Mouse (Mus musculus) stomach, postnatal 0 days (tissue): ENCODE data around the gene Sae1. TPM values are rescaled to one million over a fixed set of nuclear protein-coding genes. Genes with fewer than 3 reads are reported as not detected.

Experiments used
- ATAC-seq: fragments of 200-750 bp; cut with Nextera tagmentation; 2 replicates; pipeline ENCODE4 v1.8.0; 2017; ENCODE audit not compliant: low FRiP score, low TSS enrichment
- DNase-seq: peaks from one replicate; pipeline ENCODE4 v3.0.0-alpha.2; 2016; ENCODE audit warnings: low spot score
- H3K27ac ChIP-seq: fragments of 300-500 bp; sonication (generic); replicated peaks from 2 replicates; pipeline ENCODE4 v1.5.1; 2014; ENCODE audit warnings: mild to moderate bottlenecking, control low read depth
- H3K27me3 ChIP-seq: fragments of 300-500 bp; sonication (generic); 2 replicates; pipeline ENCODE4 v1.6.1; 2014; ENCODE audit warnings: low read length; ENCODE audit not compliant: control insufficient read depth, insufficient read depth
- H3K36me3 ChIP-seq: fragments of 300-500 bp; sonication (generic); 2 replicates; pipeline ENCODE4 v1.6.1; 2014; ENCODE audit warnings: low read length, mixed read lengths; ENCODE audit not compliant: control insufficient read depth, insufficient read depth
- H3K4me1 ChIP-seq: fragments of 300-500 bp; sonication (generic); replicated peaks from 2 replicates; pipeline ENCODE4 v1.6.1; 2014; ENCODE audit warnings: antibody characterized with exemption; ENCODE audit not compliant: control insufficient read depth, insufficient read depth
- H3K4me2 ChIP-seq: fragments of 300-500 bp; sonication (generic); replicated peaks from 2 replicates; pipeline ENCODE4 v1.6.1; 2014; ENCODE audit warnings: low read depth, mild to moderate bottlenecking, control low read depth, moderate library complexity
- H3K4me3 ChIP-seq: fragments of 300-500 bp; sonication (generic); 2 replicates; pipeline ENCODE4 v1.5.1; 2014; ENCODE audit warnings: low read depth, low read length, control low read depth
- H3K9ac ChIP-seq: fragments of 300-500 bp; sonication (generic); 2 replicates; pipeline ENCODE4 v1.6.1; 2014; ENCODE audit warnings: mild to moderate bottlenecking, low read length, control low read depth, mixed read lengths
- H3K9me3 ChIP-seq: fragments of 300-500 bp; sonication (generic); 2 replicates; pipeline ENCODE4 v1.6.1; 2016; ENCODE audit warnings: low read length; ENCODE audit not compliant: control insufficient read depth
- CTCF ChIP-seq: IDR thresholded peaks from 2 replicates; pipeline ENCODE4 v1.5.1; 2016; ENCODE audit warnings: antibody characterized with exemption, low read depth, mild to moderate bottlenecking, moderate library complexity
- EP300 ChIP-seq: optimal IDR thresholded peaks from 2 replicates; pipeline ENCODE3; 2016; ENCODE audit warnings: antibody characterized with exemption
- WGBS: fragments of 180-500 bp; shearing (Covaris S2); extraction: QIAGEN DNeasy Blood & Tissue Kit; methylation state at CpG from one replicate; pipeline ENCODE4 v1.1.7; 2014; 5-methylcytosine and 5-hydroxymethylcytosine counted together
- polyA plus RNA-seq: library from polyadenylated mRNA; unstranded; fragments of >200 nt; fragmentation: Nextera tagmentation; extraction: Ambion mirVana; gene quantifications from 2 replicates; pipeline ENCODE4 v1.2.1, GENCODE M21; 2015

Gene Sae1
- polyA plus RNA-seq, 1 experiment from 2014 or later: 123 TPM

- ATAC-seq (no peak), DNase-seq (no peak)
- H3K4me2 ChIP-seq: no peak overlapping the region
- WGBS: 85% methylated on average over 14 of the region's 14 CpGs
- H3K27me3 ChIP-seq: no peaks in the 10 kb centered on the region
- no peak overlapping the region for H3K4me3 ChIP-seq
- H3K27ac ChIP-seq: no peak overlapping the region
- H3K9ac ChIP-seq: no peak overlapping the region
- TF ChIP-seq CTCF: no peak
- TF ChIP-seq EP300: no peak
- H3K36me3 ChIP-seq: peaks cover 3% of the 10 kb centered on the region; the same call in 1 of the 2 replicates
- peaks cover 9% of the 10 kb centered on the region for H3K4me1 ChIP-seq
- H3K9me3 ChIP-seq: no peaks in the 10 kb centered on the region
These were observed 70.5 kb downstream of the Sae1 start for GRCm38 (mm10) chr7:16317094-16317493.

DNA sequence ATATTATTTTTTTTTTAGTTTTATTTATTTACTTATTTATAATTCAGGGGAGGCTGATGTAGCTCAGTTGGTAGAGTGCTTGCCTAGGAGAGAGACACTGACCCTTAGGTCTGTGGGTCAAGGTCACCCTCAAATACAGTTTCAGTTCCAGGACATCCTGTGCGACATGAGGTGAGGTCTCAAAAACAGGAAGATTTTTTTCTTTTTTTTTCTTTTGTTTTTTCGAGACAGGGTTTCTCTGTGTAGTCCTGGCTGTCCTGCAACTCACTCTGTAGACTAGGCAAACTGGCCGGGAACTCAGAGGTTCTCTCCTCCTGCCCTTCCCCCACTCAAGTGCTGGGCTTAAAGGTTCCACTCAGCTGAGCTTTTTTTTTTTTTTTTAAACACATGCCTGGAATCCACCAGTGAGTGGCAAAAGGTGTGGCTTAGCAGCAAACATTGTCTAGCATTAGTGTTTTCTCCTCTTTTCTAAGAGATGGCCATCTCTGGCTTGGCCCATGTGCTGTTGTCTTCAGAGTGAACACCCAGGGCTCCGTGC is 72.3 kb downstream of the Sae1 start:
- Histone ChIP-seq H3K27me3 (no peaks in the 10 kb centered on the region), H3K9me3 (no peaks in the 10 kb centered on the region), H3K4me1 (peaks cover 11% of the 10 kb centered on the region), H3K36me3 (peaks cover 3% of the 10 kb centered on the region; the same call in 1 of the 2 replicates), H3K27ac (no peak overlapping the region), H3K4me2 (no peak overlapping the region), H3K9ac (no peak overlapping the region), H3K4me3 (no peak overlapping the region)
- ATAC-seq (no peak), DNase-seq (no peak)
- 53% methylated on average over 4 of the region's 4 CpGs for WGBS
- TF ChIP-seq CTCF: no peak
- TF ChIP-seq EP300: no peak

- Histone ChIP-seq H3K27ac (peak overlapping the region; percentile 99), H3K4me1 (peaks cover 12% of the 10 kb centered on the region), H3K9ac (peak overlapping the region; percentile 90), H3K36me3 (peaks cover 3% of the 10 kb centered on the region; the same call in 1 of the 2 replicates), H3K9me3 (no peaks in the 10 kb centered on the region), H3K4me2 (peak overlapping the region; percentile 100), H3K27me3 (no peaks in the 10 kb centered on the region), H3K4me3 (peak overlapping the region; percentile 72)
- TF ChIP-seq CTCF: no peak
- no peak for TF ChIP-seq EP300
- WGBS: 17% methylated on average over 13 of the region's 13 CpGs
- DNase-seq (no peak), ATAC-seq (no peak)
These were observed 73.3 kb downstream of the Sae1 start for GRCm38 (mm10) chr7:16314221-16314775.

- 1% methylated on average over 54 of the region's 66 CpGs for WGBS
- Histone ChIP-seq H3K4me3 (peak overlapping the region; percentile 72), H3K4me1 (peaks cover 14% of the 10 kb centered on the region)
These were observed 74.0 kb downstream of the Sae1 start for GRCm38 (mm10) chr7:16313481-16314220.

DNA sequence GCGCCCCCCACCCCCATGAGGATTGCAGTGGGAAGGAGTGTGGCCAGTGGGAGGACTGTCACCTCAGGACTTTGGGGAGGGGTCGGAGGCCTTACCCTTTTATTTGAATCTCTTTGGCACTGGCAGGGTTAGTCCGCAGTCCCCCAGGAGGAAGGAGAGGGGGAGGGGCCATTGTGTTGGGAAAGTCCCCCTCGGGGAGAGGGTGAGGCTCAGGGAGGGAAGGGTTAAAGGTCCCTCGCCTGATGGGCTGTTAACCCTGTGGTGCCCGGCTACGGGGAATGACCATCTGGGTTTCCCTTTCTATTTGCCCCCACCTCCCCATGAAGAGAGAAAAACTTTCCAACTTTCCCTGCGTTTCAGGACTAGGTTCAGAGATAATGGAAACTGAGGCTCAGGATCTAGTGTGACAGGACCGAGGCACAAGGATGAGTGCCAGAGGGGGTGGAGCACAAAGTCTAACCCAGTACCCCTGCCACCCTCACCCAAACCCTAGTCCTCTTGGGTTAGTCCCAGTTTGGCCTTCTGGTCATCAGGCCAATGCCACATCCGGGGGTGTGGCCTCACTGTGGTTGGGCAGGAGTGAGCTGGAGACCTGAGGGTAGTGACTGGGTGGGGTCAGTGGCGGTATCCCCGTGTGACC is 74.8 kb downstream of the Sae1 start:
- H3K4me1 ChIP-seq: peaks cover 14% of the 10 kb centered on the region
- H3K36me3 ChIP-seq: peaks cover 3% of the 10 kb centered on the region; the same call in 1 of the 2 replicates
- peak overlapping the region; percentile 90 for H3K9ac ChIP-seq
- under 1% methylated on average over 11 of the region's 12 CpGs for WGBS
- peak; percentile 41 for ATAC-seq
- no peaks in the 10 kb centered on the region for H3K27me3 ChIP-seq
- H3K27ac ChIP-seq: peak overlapping the region; percentile 99
- DNase-seq: peak; percentile 81
- peak overlapping the region; percentile 100 for H3K4me2 ChIP-seq
- no peak for TF ChIP-seq CTCF
- no peak for TF ChIP-seq EP300
- H3K4me3 ChIP-seq: peak overlapping the region; percentile 72
- H3K9me3 ChIP-seq: no peaks in the 10 kb centered on the region

More at GRCm38 (mm10) chr7:16313481-16314220, 74.0 kb downstream of the Sae1 start:
- no peak for TF ChIP-seq EP300
- peak; percentile 60 for TF ChIP-seq CTCF
- Histone ChIP-seq H3K36me3 (peaks cover 3% of the 10 kb centered on the region; the same call in 1 of the 2 replicates), H3K9me3 (no peaks in the 10 kb centered on the region), H3K27ac (peak overlapping the region; percentile 99), H3K9ac (peak overlapping the region; percentile 90), H3K4me2 (peak overlapping the region; percentile 100), H3K27me3 (no peaks in the 10 kb centered on the region)
- ATAC-seq: peak; percentile 76
- peak; percentile 90 for DNase-seq
